Mouse (Mus musculus) stomach, embryonic 14.5 days (tissue): ENCODE measurements around the gene Ncoa4. TPM values are rescaled to one million over a fixed set of nuclear protein-coding genes. Genes with fewer than 3 reads are reported as not detected.
A peak's percentile ranks its signal among the peaks of the same experiment; 100 is the strongest.
"Not testable (repeated sequence)": the region's sequence is repeated elsewhere in the genome, so short reads cannot be mapped to it uniquely, and the experiment has no call there.

ENCODE experiments used
- ATAC-seq: fragments of 200-750 bp; cut with Nextera tagmentation; 2 replicates; pipeline ENCODE4 v1.8.0; 2017; ENCODE audit warnings: low read depth, moderate TSS enrichment; ENCODE audit not compliant: insufficient number of reproducible peaks, insufficient read depth, low FRiP score
- H3K27ac ChIP-seq: fragments of 300-500 bp; sonication (generic); 2 replicates; pipeline ENCODE4 v1.5.1; 2014; ENCODE audit warnings: mild to moderate bottlenecking, low read length, moderate library complexity, mixed read lengths
- H3K27me3 ChIP-seq: fragments of 300-500 bp; sonication (generic); 2 replicates; pipeline ENCODE4 v1.6.1; 2014; ENCODE audit warnings: low read length, control low read depth, mixed read lengths; ENCODE audit not compliant: control insufficient read depth, insufficient read depth
- H3K36me3 ChIP-seq: fragments of 300-500 bp; sonication (generic); 2 replicates; pipeline ENCODE4 v1.6.1; 2014; ENCODE audit warnings: mild to moderate bottlenecking, control low read depth, low read length, moderate library complexity, mixed read lengths; ENCODE audit not compliant: control insufficient read depth, insufficient read depth
- H3K4me1 ChIP-seq: fragments of 300-500 bp; sonication (generic); 2 replicates; pipeline ENCODE4 v1.6.1; 2014; ENCODE audit warnings: low read length, control low read depth, mixed read lengths; ENCODE audit not compliant: control insufficient read depth, insufficient read depth
- H3K4me2 ChIP-seq: fragments of 300-500 bp; sonication (generic); replicated peaks from 2 replicates; pipeline ENCODE4 v1.6.1; 2014; ENCODE audit warnings: low read depth, low read length, control low read depth
- H3K4me3 ChIP-seq: fragments of 300-500 bp; sonication (generic); 2 replicates; pipeline ENCODE4 v1.5.1; 2014; ENCODE audit warnings: low read depth, low read length, control low read depth
- H3K9ac ChIP-seq: fragments of 300-500 bp; sonication (generic); replicated peaks from 2 replicates; pipeline ENCODE4 v1.6.1; 2014; ENCODE audit warnings: low read depth, mild to moderate bottlenecking, control low read depth, low read length, moderate library complexity, mixed read lengths
- H3K9me3 ChIP-seq: fragments of 300-500 bp; sonication (generic); 2 replicates; pipeline ENCODE4 v1.6.1; 2016; ENCODE audit warnings: low read depth, low read length, control low read depth; ENCODE audit not compliant: control insufficient read depth
- WGBS: fragments of 180-500 bp; shearing (Covaris S2); extraction: QIAGEN DNeasy Blood & Tissue Kit; methylation state at CpG from one replicate; pipeline ENCODE4 v1.1.7; 2014; 5-methylcytosine and 5-hydroxymethylcytosine counted together
- polyA plus RNA-seq: library from polyadenylated mRNA; unstranded; fragments of >200 nt; fragmentation: Nextera tagmentation; extraction: Ambion mirVana; gene quantifications from 2 replicates; pipeline ENCODE4 v1.2.1, GENCODE M21; 2014

The Ncoa4 gene
- polyA plus RNA-seq, 1 experiment from 2014 or later: 109 TPM

DNA sequence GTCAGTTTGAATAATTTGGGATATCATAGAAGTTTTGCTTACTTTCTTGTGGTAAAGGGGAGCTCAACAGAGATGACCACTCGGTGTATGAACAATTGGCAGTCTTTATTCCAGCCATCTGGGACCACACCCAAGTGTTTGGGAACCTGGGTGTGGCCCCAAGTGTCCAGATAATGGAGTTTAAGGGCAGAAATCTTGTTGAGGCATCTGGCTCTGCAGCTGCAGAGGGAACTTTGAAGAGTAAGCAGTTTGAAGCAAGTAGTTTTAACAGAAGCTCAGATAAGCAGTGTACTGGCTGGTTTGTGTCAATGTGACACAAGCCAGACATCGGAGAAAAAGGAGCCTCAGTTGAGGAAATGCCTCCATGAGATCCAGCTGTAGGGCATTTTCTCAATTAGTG, 25.4 kb upstream of the Ncoa4 start:
- no peaks in the 10 kb centered on the region; the same call in 1 of the 2 replicates for H3K4me1 ChIP-seq
- no peaks in the 10 kb centered on the region for H3K9me3 ChIP-seq
- no peak overlapping the region for H3K4me2 ChIP-seq
- no peak overlapping the region for H3K9ac ChIP-seq
- no peak for ATAC-seq
- H3K27me3 ChIP-seq: no peaks in the 10 kb centered on the region
- H3K4me3 ChIP-seq: no peak overlapping the region
- H3K36me3 ChIP-seq: no peaks in the 10 kb centered on the region
- H3K27ac ChIP-seq: no peak overlapping the region
- WGBS: 28% methylated on average over 2 of the region's 2 CpGs

DNA sequence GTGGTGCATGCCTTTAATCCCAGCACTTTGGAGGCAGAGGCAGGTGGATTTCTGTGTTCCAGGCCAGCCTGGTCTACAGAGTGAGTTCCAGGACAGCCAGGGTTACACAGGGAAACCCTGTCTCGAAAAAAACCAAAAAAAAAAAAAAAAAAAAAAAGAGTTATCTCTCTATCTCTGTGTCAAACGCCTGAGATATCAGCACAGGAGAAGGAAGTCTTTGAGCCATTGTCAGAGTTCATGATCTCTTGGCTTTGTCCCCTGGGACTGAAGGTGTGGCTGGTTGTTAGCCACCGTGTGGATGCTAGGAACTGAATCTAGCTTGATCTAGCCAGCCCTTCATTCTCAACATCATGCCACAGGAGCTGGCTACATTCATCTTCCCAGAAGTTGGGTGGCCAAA, 23.2 kb upstream of the Ncoa4 start:
- H3K4me1 ChIP-seq, H3K9me3 ChIP-seq, H3K4me2 ChIP-seq, H3K27ac ChIP-seq, ATAC-seq, H3K36me3 ChIP-seq, H3K9ac ChIP-seq, H3K27me3 ChIP-seq, H3K4me3 ChIP-seq: not testable (repeated sequence)
- 53% methylated on average over 3 of the region's 3 CpGs for WGBS

DNA sequence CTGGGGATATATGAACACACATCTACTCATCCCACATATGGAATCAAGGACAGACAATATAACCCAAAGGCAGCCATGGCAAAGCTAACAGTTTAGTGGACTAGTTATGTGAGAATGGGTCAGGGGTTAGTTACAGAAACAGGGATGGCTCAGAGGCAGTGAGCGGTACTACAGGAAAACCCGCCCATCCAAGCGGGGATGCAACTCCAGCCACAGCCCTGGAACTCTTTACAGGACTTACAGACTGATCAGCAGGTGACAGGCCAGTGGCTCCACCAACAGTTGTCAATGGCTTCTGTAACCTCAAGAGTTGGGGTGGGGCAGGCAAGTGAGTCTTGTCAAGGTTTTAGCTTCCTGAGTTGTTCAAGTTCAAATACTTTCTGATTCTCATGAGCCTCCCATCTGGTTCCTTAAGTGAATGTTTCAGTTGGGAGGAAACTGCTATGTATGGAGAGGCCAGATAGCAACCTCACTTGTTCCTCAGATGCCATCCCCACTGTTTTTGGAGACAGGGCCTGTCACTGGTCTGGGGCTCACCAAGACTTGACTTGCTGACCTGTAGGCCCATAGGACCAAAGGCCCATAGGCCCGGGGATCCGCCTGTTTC, 19.2 kb upstream of the Ncoa4 start:
- 75% methylated on average over 5 of the region's 5 CpGs for WGBS

DNA sequence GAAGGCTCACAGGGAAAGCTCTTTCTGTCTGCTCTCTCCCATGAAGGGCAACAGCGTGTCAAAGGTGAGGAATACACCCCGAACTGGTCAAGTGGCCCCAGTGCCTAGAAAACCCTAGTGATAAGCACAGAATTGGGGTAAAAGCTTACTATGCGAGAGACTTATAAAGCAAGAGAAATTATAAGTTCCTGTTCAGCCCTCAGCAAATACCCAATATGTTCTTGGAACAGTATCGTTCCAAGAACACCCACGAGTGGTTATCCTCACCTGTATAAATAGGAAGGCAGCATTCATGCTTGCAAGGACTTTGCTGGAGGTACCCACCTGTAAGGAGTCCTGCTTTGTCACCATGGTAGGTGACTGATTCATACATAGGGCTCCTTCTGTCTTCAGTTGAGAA, 17.9 kb upstream of the Ncoa4 start, which contains the start of gene Msmb:
TSS of gene Msmb (plus strand) at position 301 of the 400 bp plus-strand sequence.
- Histone ChIP-seq H3K27me3 (no peaks in the 10 kb centered on the region), H3K27ac (no peak within 1 kb of the TSS), H3K9me3 (no peaks in the 10 kb centered on the region), H3K9ac (no peak within 1 kb of the TSS), H3K4me2 (no peak within 1 kb of the TSS), H3K4me3 (no peak within 1 kb of the TSS), H3K36me3 (no peaks in the 10 kb centered on the region), H3K4me1 (no peaks in the 10 kb centered on the region)
- WGBS: 84% methylated on average over 5 of the region's 5 CpGs
- ATAC-seq: no peak

More for the DNA sequence above, 19.2 kb upstream of the Ncoa4 start:
- ATAC-seq: no peak
- Histone ChIP-seq H3K27ac (no peak overlapping the region), H3K27me3 (no peaks in the 10 kb centered on the region), H3K9ac (no peak overlapping the region), H3K4me1 (no peaks in the 10 kb centered on the region), H3K9me3 (no peaks in the 10 kb centered on the region), H3K4me3 (no peak overlapping the region), H3K4me2 (no peak overlapping the region), H3K36me3 (no peaks in the 10 kb centered on the region)

DNA sequence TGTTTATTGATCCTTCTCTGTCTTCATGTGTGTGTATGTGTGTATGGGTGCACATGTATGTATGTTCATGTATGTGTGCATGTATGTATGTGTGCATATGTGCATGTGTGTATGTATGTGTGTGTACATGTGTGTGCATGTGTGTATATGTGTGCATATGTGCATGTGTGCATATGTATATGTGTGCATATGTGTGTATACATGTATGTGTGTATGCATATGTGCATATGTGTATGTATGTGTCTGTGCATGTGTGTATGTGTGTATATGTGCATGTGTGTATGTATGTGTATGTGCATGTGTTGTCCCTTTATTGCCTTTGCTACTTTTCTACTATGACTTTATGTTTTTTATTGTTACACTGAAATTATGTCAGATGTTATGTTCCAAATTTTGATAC, 14.9 kb upstream of the Ncoa4 start:
- no peak overlapping the region for H3K4me3 ChIP-seq
- H3K4me2 ChIP-seq: no peak overlapping the region
- H3K9ac ChIP-seq: no peak overlapping the region
- ATAC-seq: no peak
- no peaks in the 10 kb centered on the region for H3K36me3 ChIP-seq
- no peaks in the 10 kb centered on the region for H3K27me3 ChIP-seq
- no peak overlapping the region for H3K27ac ChIP-seq
- no peaks in the 10 kb centered on the region for H3K4me1 ChIP-seq
- H3K9me3 ChIP-seq: peaks cover 4% of the 10 kb centered on the region; the same call in 1 of the 2 replicates

DNA sequence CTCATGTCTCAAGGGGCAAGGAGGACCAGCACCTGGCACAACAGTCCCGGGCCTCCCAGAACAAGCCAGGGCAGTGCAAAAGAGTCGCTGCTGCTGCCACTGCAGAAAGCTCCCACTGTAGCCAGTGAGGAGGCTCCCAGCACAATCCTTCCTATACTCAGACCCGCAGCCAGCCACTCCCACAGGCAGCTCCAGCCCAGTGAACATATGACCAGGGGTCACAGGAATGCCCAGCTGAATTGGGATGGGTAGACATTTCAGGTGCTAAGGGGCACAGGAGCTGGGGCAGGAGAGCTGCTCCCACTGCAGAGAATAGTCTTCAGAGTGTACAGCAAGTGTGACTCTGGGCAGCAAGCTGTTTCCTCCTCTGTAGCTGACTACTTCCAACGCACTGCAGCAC, 14.3 kb upstream of the Ncoa4 start:
- no peaks in the 10 kb centered on the region for H3K4me1 ChIP-seq
- peaks cover 4% of the 10 kb centered on the region; the same call in 1 of the 2 replicates for H3K9me3 ChIP-seq
- H3K27me3 ChIP-seq: no peaks in the 10 kb centered on the region
- H3K27ac ChIP-seq: no peak overlapping the region
- ATAC-seq: no peak
- H3K4me3 ChIP-seq: no peak overlapping the region
- no peaks in the 10 kb centered on the region for H3K36me3 ChIP-seq
- H3K4me2 ChIP-seq: no peak overlapping the region
- WGBS: 67% methylated on average over 4 of the region's 4 CpGs
- H3K9ac ChIP-seq: no peak overlapping the region

DNA sequence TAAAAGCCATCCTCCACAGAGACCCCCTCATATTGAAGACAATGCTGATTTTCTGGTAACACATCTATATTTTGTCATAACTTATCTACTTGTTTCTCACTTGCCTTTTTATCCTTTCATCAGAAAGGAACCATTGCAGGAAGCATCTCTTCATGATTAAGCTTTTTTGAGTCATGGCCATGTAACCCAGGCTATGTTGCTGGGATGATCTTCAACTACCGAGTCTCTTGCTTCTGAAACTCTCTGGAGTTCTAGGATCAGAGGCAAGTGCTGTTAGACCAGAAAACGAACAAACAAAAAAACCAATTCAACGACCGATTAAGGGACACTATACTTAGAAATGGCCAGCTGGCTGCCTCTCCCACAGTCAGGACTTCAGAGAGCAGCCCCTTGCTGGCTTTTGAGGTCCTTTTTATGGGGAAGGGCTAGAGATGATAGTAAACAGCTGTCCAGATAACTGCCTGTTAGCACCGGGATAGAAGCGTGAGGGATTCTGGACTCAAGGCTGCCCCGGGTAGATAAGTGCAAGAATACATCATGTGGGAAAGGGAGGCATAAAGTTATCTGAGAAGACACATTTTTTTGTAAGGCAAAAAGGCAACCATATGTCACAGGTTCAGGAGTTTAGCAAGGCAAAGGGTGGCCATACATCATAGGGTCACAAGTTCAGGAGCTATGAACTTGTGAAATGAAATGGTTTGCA, 13.7 kb upstream of the Ncoa4 start:
- peak; percentile 80; the same call in 1 of the 2 replicates for ATAC-seq
- 60% methylated on average over 7 of the region's 7 CpGs for WGBS
- H3K27ac ChIP-seq: no peak overlapping the region

DNA sequence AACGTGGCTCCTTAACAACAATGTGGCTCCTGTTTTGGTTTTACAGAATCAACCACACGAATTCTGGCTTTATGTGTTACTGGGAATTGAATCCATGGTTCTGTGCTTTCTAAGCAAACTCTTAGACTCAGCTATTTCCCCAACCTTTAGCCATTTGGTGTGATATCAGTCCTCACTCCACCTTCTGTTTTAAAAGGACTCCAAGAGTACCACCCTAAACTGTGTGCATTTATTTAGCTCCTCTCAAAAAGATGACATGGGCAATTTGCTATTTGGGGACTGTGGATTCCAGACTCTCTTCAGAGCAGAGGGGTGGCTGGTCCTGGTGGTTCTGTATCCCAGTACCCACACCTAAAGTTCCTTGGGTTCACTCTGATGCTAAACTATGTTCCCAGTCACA, 13.1 kb upstream of the Ncoa4 start:
- no peaks in the 10 kb centered on the region for H3K36me3 ChIP-seq
- 51% methylated on average over 2 of the region's 2 CpGs for WGBS
- no peak overlapping the region for H3K27ac ChIP-seq
- no peaks in the 10 kb centered on the region for H3K27me3 ChIP-seq
- no peaks in the 10 kb centered on the region for H3K4me1 ChIP-seq
- no peak overlapping the region for H3K9ac ChIP-seq
- H3K9me3 ChIP-seq: peaks cover 4% of the 10 kb centered on the region; the same call in 1 of the 2 replicates
- H3K4me2 ChIP-seq: no peak overlapping the region
- H3K4me3 ChIP-seq: no peak overlapping the region
- no peak for ATAC-seq

More for the DNA sequence above, 13.7 kb upstream of the Ncoa4 start:
- no peaks in the 10 kb centered on the region for H3K36me3 ChIP-seq
- H3K9ac ChIP-seq: no peak overlapping the region
- no peaks in the 10 kb centered on the region for H3K27me3 ChIP-seq
- H3K4me3 ChIP-seq: no peak overlapping the region
- no peaks in the 10 kb centered on the region for H3K4me1 ChIP-seq
- H3K9me3 ChIP-seq: peaks cover 4% of the 10 kb centered on the region; the same call in 1 of the 2 replicates
- H3K4me2 ChIP-seq: no peak overlapping the region
